Mouse (Mus musculus): Measurements from ENCODE around the gene Cygb.
"Not testable (repeated sequence)": the region's sequence is repeated elsewhere in the genome, so short reads cannot be mapped to it uniquely, and the experiment has no call there.

Cygb gene

GRCm38 (mm10) chr11:116613234-116613633, 40.9 kb downstream of the Cygb start:
- DNase-seq = no peak

- no peak for DNase-seq
These were observed 41.6 kb downstream of the Cygb start for GRCm38 (mm10) chr11:116612554-116612953.

- DNase-seq = no peak
These were observed 42.2 kb downstream of the Cygb start for GRCm38 (mm10) chr11:116611883-116612282.

GRCm38 (mm10) chr11:116611168-116611567, 42.9 kb downstream of the Cygb start:
- DNase-seq = not testable (repeated sequence)

GRCm38 (mm10) chr11:116609965-116610630, 44.0 kb downstream of the Cygb start:
- peak; percentile 91 for DNase-seq

GRCm38 (mm10) chr11:116607717-116608116, 46.4 kb downstream of the Cygb start:
- no peak for DNase-seq

- no peak for DNase-seq
These were observed 50.0 kb downstream of the Cygb start for GRCm38 (mm10) chr11:116604097-116604496.

- DNase-seq = no peak
These were observed 50.8 kb downstream of the Cygb start for GRCm38 (mm10) chr11:116603339-116603738.

- DNase-seq = no peak
These were observed 52.1 kb downstream of the Cygb start for GRCm38 (mm10) chr11:116602043-116602442.

GRCm38 (mm10) chr11:116601166-116601565, 52.9 kb downstream of the Cygb start:
- DNase-seq = no peak

- no peak for DNase-seq
These were observed 54.9 kb downstream of the Cygb start for GRCm38 (mm10) chr11:116599230-116599629.

GRCm38 (mm10) chr11:116598193-116598592, 55.9 kb downstream of the Cygb start:
- DNase-seq = no peak

- no peak for DNase-seq
These were observed 57.3 kb downstream of the Cygb start for GRCm38 (mm10) chr11:116596766-116597165.

All from cerebellum, adult 11 months (tissue).